Mouse (Mus musculus) embryonic facial prominence, embryonic 15.5 days (tissue): ENCODE data around the gene Rbbp4. TPM values are rescaled to one million over a fixed set of nuclear protein-coding genes. Genes with fewer than 3 reads are reported as not detected.

Experiments
- ATAC-seq: fragments of 200-750 bp; cut with Nextera tagmentation; 2 replicates; pipeline ENCODE4 v1.8.0; 2017; ENCODE audit warnings: low read depth, moderate TSS enrichment; ENCODE audit not compliant: insufficient number of reproducible peaks, low FRiP score, low TSS enrichment
- H3K27ac ChIP-seq: fragments of 300-500 bp; sonication (generic); replicated peaks from 2 replicates; pipeline ENCODE4 v1.5.1; 2015; ENCODE audit warnings: mild to moderate bottlenecking, inconsistent platforms
- H3K27me3 ChIP-seq: fragments of 300-500 bp; sonication (generic); 2 replicates; pipeline ENCODE4 v1.6.1; 2015; ENCODE audit warnings: inconsistent platforms
- H3K36me3 ChIP-seq: fragments of 300-500 bp; sonication (generic); 2 replicates; pipeline ENCODE4 v1.6.1; 2015; ENCODE audit warnings: mild to moderate bottlenecking, inconsistent platforms
- H3K4me1 ChIP-seq: fragments of 300-500 bp; sonication (generic); 2 replicates; pipeline ENCODE4 v1.6.1; 2015; ENCODE audit warnings: inconsistent platforms
- H3K4me2 ChIP-seq: fragments of 300-500 bp; sonication (generic); replicated peaks from 2 replicates; pipeline ENCODE4 v1.6.1; 2015; ENCODE audit warnings: mild to moderate bottlenecking, inconsistent platforms
- H3K4me3 ChIP-seq: fragments of 300-500 bp; sonication (generic); replicated peaks from 2 replicates; pipeline ENCODE4 v1.5.1; 2015; ENCODE audit warnings: mild to moderate bottlenecking, inconsistent platforms
- H3K9ac ChIP-seq: fragments of 300-500 bp; sonication (generic); 2 replicates; pipeline ENCODE4 v1.6.1; 2015; ENCODE audit warnings: inconsistent platforms
- H3K9me3 ChIP-seq: fragments of 300-500 bp; sonication (generic); replicated peaks from 2 replicates; pipeline ENCODE4 v1.6.1; 2016; ENCODE audit warnings: inconsistent platforms
- WGBS: fragments of 180-500 bp; shearing (Covaris S2); methylation state at CpG from one replicate; pipeline ENCODE4 v1.1.7; 2015; 5-methylcytosine and 5-hydroxymethylcytosine counted together
- polyA plus RNA-seq: library from polyadenylated mRNA; unstranded; fragments of >200 nt; fragmentation: Nextera tagmentation; extraction: Ambion mirVana; gene quantifications from 2 replicates; pipeline ENCODE4 v1.2.1, GENCODE M21; 2015

Gene Rbbp4
- polyA plus RNA-seq, 1 experiment from 2014 or later = 325 TPM

DNA sequence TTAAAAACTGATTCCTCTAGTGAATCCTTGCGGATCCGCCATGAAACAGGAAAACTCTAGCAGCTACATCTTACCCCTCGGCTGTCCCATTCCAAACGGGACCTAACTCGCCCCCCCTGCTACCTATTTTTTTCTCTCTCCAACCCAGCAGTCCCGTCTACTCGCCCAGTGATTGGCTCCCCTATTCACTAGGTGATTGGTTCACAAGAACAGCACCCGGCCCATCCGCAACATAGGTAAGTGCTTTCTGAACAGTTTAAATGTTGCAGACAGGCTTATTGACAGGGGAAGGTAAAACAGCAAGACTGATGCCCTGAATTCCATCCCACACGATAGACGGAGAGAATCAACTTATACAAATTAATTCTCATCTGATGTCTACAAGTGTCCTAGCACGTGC, 18.0 kb upstream of the Rbbp4 start:
- Histone ChIP-seq H3K4me1 (no peaks in the 10 kb centered on the region), H3K36me3 (peaks cover 46% of the 10 kb centered on the region), H3K9ac (no peak overlapping the region), H3K27me3 (no peaks in the 10 kb centered on the region), H3K4me2 (no peak overlapping the region), H3K27ac (no peak overlapping the region), H3K9me3 (no peaks in the 10 kb centered on the region), H3K4me3 (no peak overlapping the region)
- ATAC-seq = no peak
- WGBS = 86% methylated on average over 12 of the region's 12 CpGs

DNA sequence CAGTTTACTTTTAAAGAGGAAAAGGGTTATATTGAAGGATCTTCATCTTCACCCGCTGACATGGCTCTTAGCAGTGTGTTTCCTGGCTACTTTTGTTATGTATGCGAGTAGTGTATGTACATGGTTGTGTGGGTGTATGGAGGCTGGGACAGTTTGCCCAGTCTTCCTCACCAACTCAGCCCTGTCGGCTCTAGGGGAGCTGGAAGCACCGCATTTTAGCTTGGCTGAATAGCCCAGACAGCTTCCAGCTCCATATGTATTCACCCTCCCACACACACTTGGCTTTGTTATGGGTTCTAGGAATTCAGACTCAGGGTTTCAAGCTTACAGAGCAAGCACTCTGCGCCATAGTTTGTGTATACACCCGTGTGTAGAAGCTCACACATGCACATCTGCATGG, 15.9 kb upstream of the Rbbp4 start:
- no peaks in the 10 kb centered on the region for H3K4me1 ChIP-seq
- no peaks in the 10 kb centered on the region for H3K27me3 ChIP-seq
- H3K27ac ChIP-seq = no peak overlapping the region
- H3K9ac ChIP-seq = no peak overlapping the region
- ATAC-seq = no peak
- peaks cover 40% of the 10 kb centered on the region for H3K36me3 ChIP-seq
- H3K9me3 ChIP-seq = no peaks in the 10 kb centered on the region
- 74% methylated on average over 6 of the region's 6 CpGs for WGBS
- no peak overlapping the region for H3K4me3 ChIP-seq
- no peak overlapping the region for H3K4me2 ChIP-seq

- ATAC-seq = no peak; the same call in 1 of the 2 replicates
- Histone ChIP-seq H3K9me3 (no peaks in the 10 kb centered on the region), H3K36me3 (peaks cover 39% of the 10 kb centered on the region), H3K4me1 (no peaks in the 10 kb centered on the region), H3K4me3 (no peak overlapping the region), H3K27ac (no peak overlapping the region), H3K27me3 (no peaks in the 10 kb centered on the region), H3K9ac (no peak overlapping the region), H3K4me2 (no peak overlapping the region)
- 15% methylated on average over 1 of the region's 1 CpGs for WGBS
Observed at GRCm38 (mm10) chr4:129350644-129351043, 15.5 kb upstream of the Rbbp4 start.

GRCm38 (mm10) chr4:129346481-129347154, 11.4 kb upstream of the Rbbp4 start:
- no peaks in the 10 kb centered on the region for H3K27me3 ChIP-seq
- H3K4me3 ChIP-seq = no peak overlapping the region
- H3K4me2 ChIP-seq = no peak overlapping the region
- no peak overlapping the region for H3K9ac ChIP-seq
- no peak for ATAC-seq
- H3K36me3 ChIP-seq = peaks cover 48% of the 10 kb centered on the region
- no peak overlapping the region for H3K27ac ChIP-seq
- WGBS = 68% methylated on average over 15 of the region's 15 CpGs
- no peaks in the 10 kb centered on the region for H3K4me1 ChIP-seq
- no peaks in the 10 kb centered on the region for H3K9me3 ChIP-seq

- Histone ChIP-seq H3K36me3 (peaks cover 41% of the 10 kb centered on the region), H3K27me3 (no peaks in the 10 kb centered on the region), H3K9me3 (no peaks in the 10 kb centered on the region), H3K4me1 (no peaks in the 10 kb centered on the region), H3K4me3 (no peak overlapping the region), H3K4me2 (no peak overlapping the region), H3K9ac (no peak overlapping the region), H3K27ac (no peak overlapping the region)
- ATAC-seq = no peak
- WGBS = 82% methylated on average over 2 of the region's 2 CpGs
Observed at GRCm38 (mm10) chr4:129342705-129343104, 7.5 kb upstream of the Rbbp4 start.

- 0 out of 2 replicates have a peak, but pooled peaks cover 4% of the 10 kb centered on the region for H3K4me1 ChIP-seq
- no peaks in the 10 kb centered on the region for H3K27me3 ChIP-seq
- 94% methylated on average over 1 of the region's 1 CpGs for WGBS
- no peak overlapping the region for H3K4me2 ChIP-seq
- peaks cover 38% of the 10 kb centered on the region for H3K36me3 ChIP-seq
- no peak overlapping the region for H3K9ac ChIP-seq
- no peak overlapping the region for H3K4me3 ChIP-seq
- H3K9me3 ChIP-seq = no peaks in the 10 kb centered on the region
- no peak for ATAC-seq
- no peak overlapping the region for H3K27ac ChIP-seq
Observed at GRCm38 (mm10) chr4:129341888-129342287, 6.7 kb upstream of the Rbbp4 start.

GRCm38 (mm10) chr4:129339743-129340142, 4.6 kb upstream of the Rbbp4 start:
- peaks cover 4% of the 10 kb centered on the region; the same call in 1 of the 2 replicates for H3K4me1 ChIP-seq
- no peaks in the 10 kb centered on the region for H3K9me3 ChIP-seq
- H3K4me3 ChIP-seq = no peak overlapping the region
- H3K27ac ChIP-seq = no peak overlapping the region
- WGBS = 94% methylated on average over 3 of the region's 3 CpGs
- H3K9ac ChIP-seq = no peak overlapping the region
- H3K36me3 ChIP-seq = peaks cover 30% of the 10 kb centered on the region
- no peak for ATAC-seq
- H3K27me3 ChIP-seq = no peaks in the 10 kb centered on the region
- no peak overlapping the region for H3K4me2 ChIP-seq

- H3K4me3 ChIP-seq = peak overlapping the region; percentile 95
- H3K9ac ChIP-seq = peak overlapping the region; percentile 55
- peaks cover 15% of the 10 kb centered on the region for H3K36me3 ChIP-seq
- ATAC-seq = no peak
- H3K4me1 ChIP-seq = peaks cover 31% of the 10 kb centered on the region
- H3K27me3 ChIP-seq = no peaks in the 10 kb centered on the region
- no peaks in the 10 kb centered on the region for H3K9me3 ChIP-seq
- 37% methylated on average over 14 of the region's 14 CpGs for whole genome bisulfite sequencing
- peak overlapping the region; percentile 100 for H3K27ac ChIP-seq
- H3K4me2 ChIP-seq = peak overlapping the region; percentile 79
Observed at GRCm38 (mm10) chr4:129336291-129336690, 1.1 kb upstream of the Rbbp4 start.

DNA sequence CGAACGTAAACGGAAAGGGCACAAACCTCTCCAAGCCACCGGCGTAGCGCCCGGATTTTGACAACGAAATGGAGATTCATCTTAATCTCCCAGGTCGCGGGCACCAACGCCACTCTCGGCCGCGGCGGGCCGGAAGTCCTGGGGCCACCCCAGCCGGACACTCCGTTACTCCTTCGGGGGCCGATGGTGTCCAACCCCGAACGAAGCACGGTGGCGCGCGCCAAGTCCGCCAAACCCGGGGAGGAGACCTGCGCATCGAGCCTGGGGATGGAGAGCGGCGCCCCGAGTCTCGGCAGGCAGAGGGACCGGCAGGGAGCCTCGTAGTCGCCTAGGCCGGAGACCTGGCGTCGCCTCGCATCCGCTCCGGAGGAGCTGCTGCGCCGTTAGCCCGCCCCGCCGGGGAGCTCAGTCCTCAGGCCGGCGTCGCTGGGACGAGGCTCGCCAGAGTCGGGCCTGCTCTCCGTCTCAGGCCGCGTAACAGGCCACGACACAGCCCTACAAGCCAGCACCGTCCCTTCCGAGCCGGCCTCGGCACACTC, 424 bp downstream of the Rbbp4 start:
- H3K4me2 ChIP-seq = peak overlapping the region; percentile 79
- peak overlapping the region; percentile 95 for H3K4me3 ChIP-seq
- H3K9ac ChIP-seq = peak overlapping the region; percentile 93
- peak overlapping the region; percentile 97 for H3K27ac ChIP-seq
- WGBS = under 1% methylated on average over 61 of the region's 62 CpGs
- H3K36me3 ChIP-seq = peaks cover 18% of the 10 kb centered on the region
- H3K27me3 ChIP-seq = no peaks in the 10 kb centered on the region
- ATAC-seq = no peak
- peaks cover 39% of the 10 kb centered on the region for H3K4me1 ChIP-seq
- H3K9me3 ChIP-seq = no peaks in the 10 kb centered on the region

DNA sequence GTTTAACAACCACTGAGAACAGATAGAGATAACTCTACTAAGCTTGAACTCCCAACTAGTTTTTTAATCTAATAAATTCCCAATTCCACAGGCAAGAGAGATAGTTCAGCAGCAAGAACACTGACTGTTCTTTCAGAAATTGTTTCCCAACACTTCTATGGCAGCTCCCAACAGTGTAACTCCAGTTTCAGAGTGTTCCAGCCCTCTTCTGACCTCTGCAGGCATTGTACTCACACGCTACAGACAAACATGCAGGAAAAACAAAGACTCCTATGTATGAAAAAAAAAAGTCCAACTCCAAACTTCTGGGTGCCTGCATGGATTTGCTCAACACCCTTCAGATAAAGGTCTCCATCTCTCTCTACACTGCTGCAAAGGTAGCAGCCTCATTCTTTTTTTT, 2.3 kb downstream of the Rbbp4 start:
- H3K36me3 ChIP-seq = peaks cover 32% of the 10 kb centered on the region
- H3K4me3 ChIP-seq = peak overlapping the region; percentile 95
- H3K9me3 ChIP-seq = no peaks in the 10 kb centered on the region
- peaks cover 39% of the 10 kb centered on the region for H3K4me1 ChIP-seq
- 33% methylated on average over 1 of the region's 1 CpGs for WGBS
- no peaks in the 10 kb centered on the region for H3K27me3 ChIP-seq
- H3K4me2 ChIP-seq = peak overlapping the region; percentile 79
- no peak overlapping the region for H3K9ac ChIP-seq
- no peak overlapping the region for H3K27ac ChIP-seq
- ATAC-seq = no peak

- no peak overlapping the region for H3K4me2 ChIP-seq
- H3K9me3 ChIP-seq = no peaks in the 10 kb centered on the region
- no peak for ATAC-seq
- H3K9ac ChIP-seq = no peak overlapping the region
- WGBS = 53% methylated on average over 1 of the region's 1 CpGs
- no peak overlapping the region for H3K4me3 ChIP-seq
- peaks cover 11% of the 10 kb centered on the region; the same call in 1 of the 2 replicates for H3K4me1 ChIP-seq
- H3K27me3 ChIP-seq = no peaks in the 10 kb centered on the region
- peaks cover 58% of the 10 kb centered on the region for H3K36me3 ChIP-seq
- H3K27ac ChIP-seq = no peak overlapping the region
Observed at GRCm38 (mm10) chr4:129326191-129326590, 9.0 kb downstream of the Rbbp4 start.

- Histone ChIP-seq H3K27ac (no peak overlapping the region), H3K4me1 (peaks cover 4% of the 10 kb centered on the region; the same call in 1 of the 2 replicates), H3K4me3 (no peak overlapping the region), H3K27me3 (no peaks in the 10 kb centered on the region), H3K4me2 (no peak overlapping the region), H3K36me3 (peaks cover 69% of the 10 kb centered on the region), H3K9ac (no peak overlapping the region), H3K9me3 (no peaks in the 10 kb centered on the region)
- 70% methylated on average over 1 of the region's 1 CpGs for WGBS
- no peak for ATAC-seq
Observed at GRCm38 (mm10) chr4:129324756-129325155, 10.4 kb downstream of the Rbbp4 start.
